Mouse (Mus musculus) lung, postnatal 14 days (tissue): ENCODE data around the gene Tigd3.

Experiments used
- DNase-seq: peaks from one replicate; pipeline ENCODE4 v3.0.0; 2021

The Tigd3 gene

GRCm38 (mm10) chr19:5874969-5875480 lies 18.9 kb downstream of the Tigd3 start, which contains the start of gene Frmd8:
Frmd8 (minus strand) TSS chr19:5875274.
- DNase-seq = peak; percentile 96

- no peak for DNase-seq
Observed at GRCm38 (mm10) chr19:5874391-5874968, 19.5 kb downstream of the Tigd3 start.

- DNase-seq = no peak
Observed at GRCm38 (mm10) chr19:5872931-5873556, 20.9 kb downstream of the Tigd3 start.

- DNase-seq = no peak
Observed at GRCm38 (mm10) chr19:5872528-5872927, 21.4 kb downstream of the Tigd3 start.

- no peak for DNase-seq
Observed at GRCm38 (mm10) chr19:5871683-5872082, 22.3 kb downstream of the Tigd3 start.

GRCm38 (mm10) chr19:5871273-5871672 lies 22.7 kb downstream of the Tigd3 start:
- peak; percentile 59 for DNase-seq

- no peak for DNase-seq
Observed at GRCm38 (mm10) chr19:5868096-5868495, 25.9 kb downstream of the Tigd3 start.

- DNase-seq = no peak
Observed at GRCm38 (mm10) chr19:5864710-5865398, 29.1 kb downstream of the Tigd3 start.

GRCm38 (mm10) chr19:5863776-5864175 lies 30.2 kb downstream of the Tigd3 start:
- no peak for DNase-seq

GRCm38 (mm10) chr19:5862335-5863085 lies 31.4 kb downstream of the Tigd3 start:
- DNase-seq = no peak

GRCm38 (mm10) chr19:5856604-5857003 lies 37.3 kb downstream of the Tigd3 start:
- DNase-seq = no peak

GRCm38 (mm10) chr19:5852035-5852722 lies 41.8 kb downstream of the Tigd3 start:
- DNase-seq = no peak

GRCm38 (mm10) chr19:5851481-5851971 lies 42.4 kb downstream of the Tigd3 start:
- DNase-seq = no peak

- no peak for DNase-seq
Observed at GRCm38 (mm10) chr19:5850860-5851259, 43.1 kb downstream of the Tigd3 start.

- DNase-seq = peak; percentile 97
Observed at GRCm38 (mm10) chr19:5849843-5850527, 44.0 kb downstream of the Tigd3 start.

- DNase-seq = no peak
Observed at GRCm38 (mm10) chr19:5848826-5849672, 44.9 kb downstream of the Tigd3 start.

- DNase-seq = peak; percentile 79
Observed at GRCm38 (mm10) chr19:5848032-5848825, 45.7 kb downstream of the Tigd3 start.

GRCm38 (mm10) chr19:5847306-5847796 lies 46.6 kb downstream of the Tigd3 start:
- DNase-seq = no peak

GRCm38 (mm10) chr19:5846557-5847305 lies 47.2 kb downstream of the Tigd3 start:
- peak; percentile 87 for DNase-seq
